Mouse (Mus musculus): ENCODE data around the gene Slc9a4. TPM values are rescaled to one million over a fixed set of nuclear protein-coding genes. Genes with fewer than 3 reads are reported as not detected.
"Not testable (repeated sequence)": the region's sequence is repeated elsewhere in the genome, so short reads cannot be mapped to it uniquely, and the experiment has no call there.

The Slc9a4 gene
- polyA plus RNA-seq, 1 experiment from 2014 or later = not detected

- Histone ChIP-seq H3K4me1 (ENCODE audit: control insufficient read depth, insufficient read depth, low read length) (no peaks in the 10 kb centered on the region), H3K27me3 (ENCODE audit: control insufficient read depth, insufficient read depth, low read length) (no peaks in the 10 kb centered on the region), H3K9ac (replicated peaks; ENCODE audit: low read depth, low read length) (no peak overlapping the region), H3K9me3 (ENCODE audit: control insufficient read depth, low read length) (no peaks in the 10 kb centered on the region), H3K36me3 (ENCODE audit: control insufficient read depth, insufficient read depth, low read length) (no peaks in the 10 kb centered on the region), H3K4me2 (ENCODE audit: low read depth, low read length) (no peak overlapping the region), H3K27ac (ENCODE audit: low read depth, low read length) (no peak overlapping the region), H3K4me3 (ENCODE audit: low read depth, low read length) (no peak overlapping the region)
- ATAC-seq (ENCODE audit: low read depth) = no peak
- 78% methylated on average over 9 of the region's 9 CpGs for WGBS
Measured at GRCm38 (mm10) chr1:40659496-40659895, 79.6 kb downstream of the Slc9a4 start.

- no peak overlapping the region for H3K9ac ChIP-seq (replicated peaks; ENCODE audit: low read depth, low read length)
- no peaks in the 10 kb centered on the region for H3K9me3 ChIP-seq (ENCODE audit: control insufficient read depth, low read length)
- no peak overlapping the region for H3K4me2 ChIP-seq (ENCODE audit: low read depth, low read length)
- ATAC-seq (ENCODE audit: low read depth) = no peak
- H3K4me3 ChIP-seq (ENCODE audit: low read depth, low read length) = no peak overlapping the region
- no peaks in the 10 kb centered on the region for H3K4me1 ChIP-seq (ENCODE audit: control insufficient read depth, insufficient read depth, low read length)
- H3K27ac ChIP-seq (ENCODE audit: low read depth, low read length) = no peak overlapping the region
- H3K36me3 ChIP-seq (ENCODE audit: control insufficient read depth, insufficient read depth, low read length) = no peaks in the 10 kb centered on the region
- 90% methylated on average over 6 of the region's 6 CpGs for WGBS
- H3K27me3 ChIP-seq (ENCODE audit: control insufficient read depth, insufficient read depth, low read length) = no peaks in the 10 kb centered on the region
Measured at GRCm38 (mm10) chr1:40660838-40661237, 81.0 kb downstream of the Slc9a4 start.

GRCm38 (mm10) chr1:40665401-40666370, 85.8 kb downstream of the Slc9a4 start:
- H3K4me3 ChIP-seq (ENCODE audit: low read depth, low read length) = no peak overlapping the region

GRCm38 (mm10) chr1:40667442-40667841, 87.6 kb downstream of the Slc9a4 start:
- WGBS = 22% methylated on average over 3 of the region's 3 CpGs
- H3K4me3 ChIP-seq (ENCODE audit: low read depth, low read length); H3K36me3 ChIP-seq (ENCODE audit: control insufficient read depth, insufficient read depth, low read length); H3K4me2 ChIP-seq (ENCODE audit: low read depth, low read length); H3K27me3 ChIP-seq (ENCODE audit: control insufficient read depth, insufficient read depth, low read length); H3K9ac ChIP-seq (replicated peaks; ENCODE audit: low read depth, low read length); H3K4me1 ChIP-seq (ENCODE audit: control insufficient read depth, insufficient read depth, low read length); ATAC-seq (ENCODE audit: low read depth); H3K9me3 ChIP-seq (ENCODE audit: control insufficient read depth, low read length); H3K27ac ChIP-seq (ENCODE audit: low read depth, low read length): not testable (repeated sequence)

More at GRCm38 (mm10) chr1:40665401-40666370, 85.8 kb downstream of the Slc9a4 start:
- H3K9ac ChIP-seq (replicated peaks; ENCODE audit: low read depth, low read length) = no peak overlapping the region
- H3K9me3 ChIP-seq (ENCODE audit: control insufficient read depth, low read length) = no peaks in the 10 kb centered on the region
- no peaks in the 10 kb centered on the region for H3K27me3 ChIP-seq (ENCODE audit: control insufficient read depth, insufficient read depth, low read length)
- no peak overlapping the region for H3K27ac ChIP-seq (ENCODE audit: low read depth, low read length)
- H3K4me1 ChIP-seq (ENCODE audit: control insufficient read depth, insufficient read depth, low read length) = no peaks in the 10 kb centered on the region
- no peak overlapping the region for H3K4me2 ChIP-seq (ENCODE audit: low read depth, low read length)
- WGBS = 63% methylated on average over 12 of the region's 12 CpGs
- H3K36me3 ChIP-seq (ENCODE audit: control insufficient read depth, insufficient read depth, low read length) = no peaks in the 10 kb centered on the region
- ATAC-seq (ENCODE audit: low read depth) = no peak

- Histone ChIP-seq H3K4me3 (ENCODE audit: low read depth, low read length) (no peak overlapping the region), H3K27ac (ENCODE audit: low read depth, low read length) (no peak overlapping the region), H3K9me3 (ENCODE audit: control insufficient read depth, low read length) (no peaks in the 10 kb centered on the region), H3K4me2 (ENCODE audit: low read depth, low read length) (no peak overlapping the region), H3K27me3 (ENCODE audit: control insufficient read depth, insufficient read depth, low read length) (no peaks in the 10 kb centered on the region), H3K9ac (replicated peaks; ENCODE audit: low read depth, low read length) (no peak overlapping the region), H3K36me3 (ENCODE audit: control insufficient read depth, insufficient read depth, low read length) (no peaks in the 10 kb centered on the region), H3K4me1 (ENCODE audit: control insufficient read depth, insufficient read depth, low read length) (no peaks in the 10 kb centered on the region)
- WGBS = 92% methylated on average over 3 of the region's 3 CpGs
- no peak for ATAC-seq (ENCODE audit: low read depth)
Measured at GRCm38 (mm10) chr1:40670025-40670424, 90.1 kb downstream of the Slc9a4 start.

GRCm38 (mm10) chr1:40671490-40671889, 91.6 kb downstream of the Slc9a4 start:
- no peak overlapping the region for H3K4me3 ChIP-seq (ENCODE audit: low read depth, low read length)
- no peak for ATAC-seq (ENCODE audit: low read depth)
- H3K36me3 ChIP-seq (ENCODE audit: control insufficient read depth, insufficient read depth, low read length) = no peaks in the 10 kb centered on the region
- H3K9ac ChIP-seq (replicated peaks; ENCODE audit: low read depth, low read length) = no peak overlapping the region
- no peaks in the 10 kb centered on the region for H3K4me1 ChIP-seq (ENCODE audit: control insufficient read depth, insufficient read depth, low read length)
- no peaks in the 10 kb centered on the region for H3K27me3 ChIP-seq (ENCODE audit: control insufficient read depth, insufficient read depth, low read length)
- H3K4me2 ChIP-seq (ENCODE audit: low read depth, low read length) = no peak overlapping the region
- WGBS = 96% methylated on average over 4 of the region's 4 CpGs
- no peak overlapping the region for H3K27ac ChIP-seq (ENCODE audit: low read depth, low read length)
- H3K9me3 ChIP-seq (ENCODE audit: control insufficient read depth, low read length) = no peaks in the 10 kb centered on the region

GRCm38 (mm10) chr1:40677306-40677705, 97.4 kb downstream of the Slc9a4 start:
- H3K27ac ChIP-seq (ENCODE audit: low read depth, low read length) = no peak overlapping the region
- H3K27me3 ChIP-seq (ENCODE audit: control insufficient read depth, insufficient read depth, low read length) = peaks cover 19% of the 10 kb centered on the region
- WGBS = 52% methylated on average over 5 of the region's 5 CpGs
- peaks cover 4% of the 10 kb centered on the region; the same call in 1 of the 2 replicates for H3K4me1 ChIP-seq (ENCODE audit: control insufficient read depth, insufficient read depth, low read length)
- no peak overlapping the region for H3K4me2 ChIP-seq (ENCODE audit: low read depth, low read length)
- no peak for ATAC-seq (ENCODE audit: low read depth)
- no peak overlapping the region for H3K4me3 ChIP-seq (ENCODE audit: low read depth, low read length)
- H3K9ac ChIP-seq (replicated peaks; ENCODE audit: low read depth, low read length) = no peak overlapping the region
- no peaks in the 10 kb centered on the region for H3K36me3 ChIP-seq (ENCODE audit: control insufficient read depth, insufficient read depth, low read length)
- no peaks in the 10 kb centered on the region for H3K9me3 ChIP-seq (ENCODE audit: control insufficient read depth, low read length)

Other genes with a start within 250 kb of the Slc9a4 start
- 0.06 TPM in 1 of 2 replicates, not detected in the other for gene Il1rl1, start 150.5 kb upstream of the Slc9a4 start, polyA plus RNA-seq (2014; fragmentation: Nextera tagmentation; extraction: Ambion mirVana)
- not detected in 2 replicates for gene Il18r1, start 114.5 kb upstream of the Slc9a4 start, polyA plus RNA-seq (2014; fragmentation: Nextera tagmentation; extraction: Ambion mirVana)
- gene Il18rap, start 64.7 kb upstream of the Slc9a4 start, polyA plus RNA-seq (2014; fragmentation: Nextera tagmentation; extraction: Ambion mirVana) = 0.05 and 0.08 TPM in 2 replicates
- 0.15 and 0.16 TPM in 2 replicates for gene Slc9a2, start 100.5 kb downstream of the Slc9a4 start, polyA plus RNA-seq (2014; fragmentation: Nextera tagmentation; extraction: Ambion mirVana)
- 8.8 and 9.8 TPM in 2 replicates for gene Mfsd9, start 210.6 kb downstream of the Slc9a4 start, polyA plus RNA-seq (2014; fragmentation: Nextera tagmentation; extraction: Ambion mirVana)
- 0.15 TPM in 1 of 2 replicates, not detected in the other for gene Tmem182, start 225.5 kb downstream of the Slc9a4 start, polyA plus RNA-seq (2014; fragmentation: Nextera tagmentation; extraction: Ambion mirVana)